Mouse (Mus musculus) bone marrow macrophage, adult 2 months (primary cell): ENCODE measurements around the gene Tnni3k.

Source experiments
- CTCF ChIP-seq: IDR thresholded peaks from 2 replicates; pipeline ENCODE4 v1.5.1; 2012; ENCODE audit warnings: low read depth, mild to moderate bottlenecking, low read length, moderate library complexity
- POLR2A ChIP-seq: IDR thresholded peaks from 2 replicates; pipeline ENCODE4 v1.6.1; 2012; ENCODE audit warnings: mild to moderate bottlenecking, low read depth, low read length, borderline replicate concordance

- TF ChIP-seq CTCF: no peak
- no peak for TF ChIP-seq POLR2A
Observed at GRCm38 (mm10) chr3:154879515-154879914, 175.7 kb downstream of the Tnni3k start.
